Mouse (Mus musculus): ENCODE results near the gene Gm1123.

DNA sequence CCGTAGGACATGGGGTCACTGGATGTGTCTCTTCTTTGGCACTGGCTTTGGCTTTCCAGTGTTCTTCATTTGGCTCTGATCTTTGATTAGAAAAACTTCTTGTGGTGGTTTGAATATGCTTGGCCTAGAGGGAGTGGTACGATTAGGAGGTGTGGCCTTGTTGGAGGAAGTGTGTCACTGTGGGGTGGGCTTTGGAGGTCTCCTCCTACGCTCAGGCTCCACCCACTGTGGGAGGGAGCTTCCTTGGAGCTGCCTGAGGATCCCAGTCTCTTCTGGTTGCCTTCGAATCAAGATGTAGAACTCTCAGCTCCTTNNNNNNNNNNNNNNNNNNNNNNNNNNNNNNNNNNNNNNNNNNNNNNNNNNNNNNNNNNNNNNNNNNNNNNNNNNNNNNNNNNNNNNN is 13.8 kb downstream of the Gm1123 start:
- no peak for TF ChIP-seq POLR2A (IDR thresholded peaks at IDR 0.05; ENCODE audit: extremely low read depth, insufficient read depth, low read length)
- TF ChIP-seq CTCF (IDR thresholded peaks at IDR 0.05; ENCODE audit: extremely low read depth, insufficient read depth, low read length): no peak

Data from cortical plate, adult 2 months (tissue).